ENCODE assay signal across 8 mouse cellular contexts in the genomic region with DNA sequence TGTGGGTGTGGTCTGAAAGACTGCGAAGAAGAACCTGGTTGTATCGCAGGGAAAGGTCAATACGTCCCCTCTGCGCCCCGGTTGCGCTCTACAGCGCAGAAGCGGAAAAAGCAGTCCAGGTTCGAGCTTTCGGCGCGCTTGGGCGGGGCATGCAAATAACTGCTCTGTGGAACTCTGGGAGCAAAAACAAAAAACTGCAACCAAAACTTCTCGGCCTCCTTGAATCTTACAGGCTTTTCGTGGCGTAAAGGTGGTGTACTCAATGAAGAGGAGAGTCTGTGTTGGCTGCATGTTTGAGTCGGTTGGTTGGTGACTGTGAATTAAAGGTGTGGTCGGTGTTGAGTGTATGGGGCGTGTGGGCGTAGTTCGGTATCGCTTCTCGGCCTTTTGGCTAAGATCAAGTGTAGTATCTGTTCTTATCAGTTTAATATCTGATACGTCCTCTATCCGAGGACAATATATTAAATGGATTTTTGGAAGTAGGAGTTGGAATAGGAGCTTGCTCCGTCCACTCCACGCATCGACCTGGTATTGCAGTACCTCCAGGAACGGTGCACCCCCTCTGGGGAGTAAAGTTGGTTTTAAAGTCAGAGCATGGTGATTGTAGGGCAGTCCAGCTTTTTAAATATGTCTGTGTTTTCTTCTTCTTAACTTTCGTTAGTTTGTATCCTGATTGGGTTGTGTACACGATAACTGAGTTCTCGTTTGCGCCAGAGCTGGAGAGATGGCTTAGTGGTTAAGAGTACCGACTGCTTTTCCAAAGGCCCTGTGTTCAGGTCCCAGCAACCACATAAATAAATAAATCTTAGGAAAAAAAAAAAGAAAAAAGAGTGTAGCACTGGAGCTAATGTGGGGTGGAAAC. TPM values are rescaled to one million over a fixed set of nuclear protein-coding genes. Genes with fewer than 3 reads are reported as not detected.
DNase-seq lines count a peak whose midpoint lies in the region; ATAC-seq lines count a peak whose summit lies in the region.

Gene Rdm1 (plus strand): TSS at position 201 of the 862 bp plus-strand sequence.

- ATAC-seq in hindbrain, embryonic 14.5 days (ENCODE audit: low FRiP score): peak; percentile 83

- peak within 1 kb of the TSS; percentile 91 for H3K27ac ChIP-seq in hindbrain, embryonic 14.5 days
- peak within 1 kb of the TSS; percentile 77 for H3K27ac ChIP-seq in macrophage

- peak within 1 kb of the TSS; percentile 84 for H3K4me2 ChIP-seq in hindbrain, embryonic 14.5 days (replicated peaks)

- H3K4me3 ChIP-seq in hindbrain, embryonic 14.5 days (replicated peaks; ENCODE audit: low read length): peak within 1 kb of the TSS; percentile 56
- peak within 1 kb of the TSS; percentile 45 for H3K4me3 ChIP-seq in macrophage (ENCODE audit: inconsistent target)

- DNase-seq in T-cell, adult 2 months (ENCODE audit: low spot score): peak; percentile 78
- DNase-seq in cerebellum, postnatal 25 days: peak; percentile 81 to 88
- DNase-seq in frontal cortex, postnatal 25 days (ENCODE audit: low spot score in 2 of 2): peak; percentile 55 to 66
- DNase-seq in hindbrain, embryonic 14.5 days (ENCODE audit: low spot score): peak; percentile 79
- DNase-seq in left cerebral cortex, adult 18-20 months (ENCODE audit: low spot score in 2 of 2): peak; percentile 70 to 74
- DNase-seq in right cerebral cortex, adult 2 months (ENCODE audit: low spot score in 2 of 2): peak; percentile 72 to 79
- DNase-seq in urinary bladder, postnatal 14 days (ENCODE audit: low spot score): peak; percentile 83

- WGBS in hindbrain, embryonic 14.5 days: under 1% methylated on average over 33 of the region's 34 CpGs
- WGBS in macrophage (ENCODE audit: missing documents): 2% methylated on average over 22 of the region's 34 CpGs

- peak within 1 kb of the TSS; percentile 70 for H3K9ac ChIP-seq in hindbrain, embryonic 14.5 days

- H3K79me2 ChIP-seq in macrophage (ENCODE audit: inconsistent target): no peaks in the 10 kb centered on the region

- no peaks in the 10 kb centered on the region for H3K27me3 ChIP-seq in hindbrain, embryonic 14.5 days (ENCODE audit: control insufficient read depth, insufficient read depth, low read length)

- no peaks in the 10 kb centered on the region for H3K36me3 ChIP-seq in hindbrain, embryonic 14.5 days (replicated peaks; ENCODE audit: control insufficient read depth, insufficient read depth)
- no peaks in the 10 kb centered on the region; the same call in 1 of the 2 replicates for H3K36me3 ChIP-seq in macrophage (ENCODE audit: inconsistent target)

- no peaks in the 10 kb centered on the region for H3K9me3 ChIP-seq in hindbrain, embryonic 14.5 days (ENCODE audit: control insufficient read depth, low read length)

- H3K4me1 ChIP-seq in hindbrain, embryonic 14.5 days (replicated peaks; ENCODE audit: control insufficient read depth, insufficient read depth, low read length): peaks cover 8% of the 10 kb centered on the region

RNA-seq across cellular contexts. Expression of gene Rdm1, which starts in this region (rescaled TPM):
- 13.7 and 16.6 TPM in 2 replicates for polyA plus RNA-seq in hindbrain, embryonic 14.5 days (2014; fragmentation: Nextera tagmentation; extraction: Ambion mirVana)
- 10 to 100 TPM in 1 of 2 experiments, 1 to 10 TPM in 1; 9.0 to 11.0 TPM for total RNA-seq in left cerebral cortex, adult 18-20 months (2021)
- total RNA-seq in macrophage (2018; cell fraction: chromatin; rRNA removed): 10 to 100 TPM in 7 of 26 experiments, 1 to 10 TPM in 19; 1.7 to 16.5 (median 5.7) TPM
- 10 to 100 TPM in 8 of 26 experiments, 1 to 10 TPM in 18; 2.2 to 14.3 (median 6.4) TPM for total RNA-seq in macrophage (2018; cell fraction: cytosol; rRNA removed)
- 10 to 100 TPM in 6 of 26 experiments, 1 to 10 TPM in 19, not detected in 1; 1.2 to 24.0 (median 5.4) TPM for total RNA-seq in macrophage (2018; cell fraction: nucleus; rRNA removed)
- 3.7 to 12.9 TPM (median 6.8 TPM) in 3 replicates for polyA plus RNA-seq in macrophage (2018)

Comparison
In these comparisons a context has a peak if more than half of its experiments do, and no peak if none do; other contexts are left out.
1. Peak in every context shown above with its lines: DNase-seq, ATAC-seq, H3K4me3 ChIP-seq and H3K27ac ChIP-seq.